Mouse (Mus musculus) lung, postnatal 25 days (tissue): ENCODE measurements around the gene Slc16a1.
"Not testable (repeated sequence)": the region's sequence is repeated elsewhere in the genome, so short reads cannot be mapped to it uniquely, and the experiment has no call there.

ENCODE experiments used
- DNase-seq: peaks from one replicate; pipeline ENCODE4 v3.0.0; 2022; ENCODE audit warnings: low spot score

The Slc16a1 gene

DNA sequence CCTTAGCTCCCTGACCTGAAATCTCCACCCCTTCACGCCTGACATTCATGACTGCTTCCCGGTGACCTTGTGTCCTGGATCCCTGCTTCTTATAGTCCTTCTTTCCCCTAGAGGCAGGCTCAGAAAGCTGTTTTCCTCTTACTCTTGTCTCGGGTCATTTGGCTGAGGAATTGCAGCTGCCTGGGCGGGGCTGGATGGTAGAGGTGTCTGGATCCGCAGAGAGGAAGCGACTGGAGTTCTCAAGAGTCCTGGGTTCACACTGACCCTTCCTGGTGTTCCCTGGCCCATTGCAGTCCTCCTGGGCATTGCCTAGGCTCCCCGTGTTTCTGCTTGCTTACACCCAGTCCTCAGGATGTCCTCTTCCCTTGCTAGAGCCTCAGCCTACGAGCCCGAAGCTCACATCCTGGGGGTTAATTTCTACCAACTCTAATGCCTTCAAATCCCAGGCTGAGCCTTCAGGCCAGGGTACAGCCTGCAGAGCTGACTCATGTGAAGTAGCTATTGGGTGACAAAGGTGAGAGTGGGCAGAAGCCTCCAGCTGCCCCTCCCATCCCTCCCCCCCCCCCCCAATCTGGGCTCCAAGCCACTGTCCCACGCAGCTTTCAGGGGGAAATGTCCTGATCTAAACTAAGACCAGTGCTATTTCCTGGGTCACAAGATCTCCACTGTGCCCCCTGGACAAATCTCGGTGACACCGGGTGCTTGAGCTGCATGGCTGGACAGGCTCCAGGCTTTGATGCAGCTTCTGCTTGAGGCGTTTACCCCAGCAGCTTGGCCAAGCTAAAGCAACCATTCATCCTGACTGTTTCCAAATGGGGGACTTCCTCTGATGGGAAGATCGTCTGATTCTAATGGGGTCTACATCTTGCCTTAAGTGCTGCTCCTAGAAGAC is 36.1 kb downstream of the Slc16a1 start:
- DNase-seq = peak; percentile 28

DNA sequence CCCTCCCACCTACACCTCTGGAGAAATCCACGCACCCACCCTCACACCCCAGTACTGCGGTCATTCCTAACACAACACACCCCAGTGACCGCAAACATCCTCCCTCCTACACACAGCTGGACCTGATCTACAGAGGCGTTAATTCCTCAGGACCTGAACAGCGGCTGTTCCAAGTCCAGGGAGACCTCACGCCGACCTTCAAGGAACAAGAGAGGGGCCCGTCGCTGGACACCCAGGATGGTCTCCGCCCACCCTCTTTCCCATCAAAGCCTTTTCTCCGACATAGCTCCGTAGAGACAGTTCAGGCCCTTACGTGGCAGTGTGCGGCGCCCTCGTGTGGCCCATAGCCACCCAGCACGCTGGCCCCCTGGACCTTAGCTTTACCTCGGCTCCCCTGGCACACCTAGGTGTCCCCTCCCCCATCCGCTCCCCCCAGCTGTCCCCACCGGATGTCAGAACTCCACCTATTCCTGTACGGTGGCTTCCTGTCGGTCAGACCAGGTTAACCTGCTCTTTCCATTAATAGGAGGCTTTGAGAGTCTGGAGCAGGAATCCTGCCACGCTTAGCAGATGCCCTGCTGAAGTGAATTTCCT is 36.9 kb downstream of the Slc16a1 start:
- DNase-seq = peak; percentile 74

DNA sequence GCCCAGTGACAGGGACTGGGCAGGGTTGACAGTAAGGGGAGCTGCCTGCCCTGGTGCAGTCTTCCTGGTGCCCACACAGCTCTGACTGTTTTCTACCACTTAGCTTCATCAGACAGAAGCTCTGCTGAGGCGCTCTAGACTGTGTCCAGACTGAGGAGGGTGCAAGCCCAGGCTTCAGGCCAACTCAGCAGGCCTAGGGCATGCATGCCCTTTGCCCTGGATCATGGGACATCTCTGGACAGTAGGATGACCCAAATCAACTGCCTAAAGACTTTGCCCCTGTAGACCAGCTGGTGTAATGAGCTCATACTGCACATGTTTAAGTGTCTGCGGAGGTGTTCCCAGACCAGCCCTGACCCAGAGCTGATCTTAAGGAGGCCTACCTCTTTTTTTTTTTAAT is 39.3 kb downstream of the Slc16a1 start:
- DNase-seq = no peak

DNA sequence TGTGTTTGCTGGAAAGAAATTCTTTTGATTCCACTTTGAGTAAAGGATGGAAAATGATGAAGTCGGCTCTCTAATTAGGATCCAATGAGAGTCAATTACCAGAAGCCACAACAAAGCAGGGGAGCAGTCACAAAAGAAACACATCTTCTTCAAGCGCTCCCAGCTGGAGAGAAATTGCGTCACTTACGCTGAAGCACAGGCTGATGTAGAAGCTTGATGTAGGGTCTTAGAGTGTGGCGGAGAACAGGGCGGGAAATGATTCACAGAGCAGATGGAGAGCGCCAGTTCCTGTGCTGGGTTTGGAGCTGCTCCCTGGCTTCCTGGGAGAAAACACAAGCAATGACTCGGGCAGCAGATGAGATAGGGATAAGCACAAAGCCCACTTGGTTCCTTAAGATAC is 40.4 kb downstream of the Slc16a1 start:
- DNase-seq = no peak

DNA sequence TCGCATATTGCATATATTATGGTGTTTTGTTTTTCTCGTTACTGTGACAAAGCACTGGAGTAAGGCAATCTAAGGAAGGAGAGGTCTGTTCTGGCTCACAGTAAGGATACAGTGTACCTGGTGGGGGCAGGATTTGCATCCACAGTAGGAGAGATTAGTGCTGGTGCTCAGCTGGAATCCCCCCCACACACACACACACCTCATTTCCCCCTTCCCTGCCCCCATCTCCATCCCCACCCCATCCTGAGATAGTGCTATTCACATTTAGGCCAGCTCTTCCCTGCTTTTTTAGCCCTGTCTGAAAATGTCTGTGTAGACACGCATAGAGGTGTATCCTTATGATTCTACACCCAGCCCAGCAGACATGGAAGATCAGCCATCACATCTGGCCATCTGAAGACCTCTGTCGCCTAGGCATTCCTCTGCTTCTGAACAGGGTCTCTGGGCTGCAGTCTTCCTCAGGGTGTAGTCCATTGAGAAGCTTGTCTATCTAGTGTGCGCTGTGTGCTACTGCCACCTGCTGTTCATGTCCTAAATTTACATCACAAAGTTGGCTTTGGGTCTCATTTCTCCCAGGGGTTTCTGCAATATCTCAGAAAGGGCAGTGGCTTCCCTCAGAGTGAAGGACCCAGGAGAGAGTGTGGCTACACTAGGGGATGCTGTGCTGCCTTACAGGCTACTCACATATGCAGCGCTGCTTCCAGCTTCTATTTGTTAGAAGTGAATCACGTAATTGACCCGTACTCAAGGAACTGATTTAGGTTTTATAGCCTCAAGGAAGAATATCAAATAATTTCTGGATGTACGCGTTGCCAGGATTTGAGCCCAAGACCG is 44.4 kb downstream of the Slc16a1 start:
- peak; percentile 59 for DNase-seq

DNA sequence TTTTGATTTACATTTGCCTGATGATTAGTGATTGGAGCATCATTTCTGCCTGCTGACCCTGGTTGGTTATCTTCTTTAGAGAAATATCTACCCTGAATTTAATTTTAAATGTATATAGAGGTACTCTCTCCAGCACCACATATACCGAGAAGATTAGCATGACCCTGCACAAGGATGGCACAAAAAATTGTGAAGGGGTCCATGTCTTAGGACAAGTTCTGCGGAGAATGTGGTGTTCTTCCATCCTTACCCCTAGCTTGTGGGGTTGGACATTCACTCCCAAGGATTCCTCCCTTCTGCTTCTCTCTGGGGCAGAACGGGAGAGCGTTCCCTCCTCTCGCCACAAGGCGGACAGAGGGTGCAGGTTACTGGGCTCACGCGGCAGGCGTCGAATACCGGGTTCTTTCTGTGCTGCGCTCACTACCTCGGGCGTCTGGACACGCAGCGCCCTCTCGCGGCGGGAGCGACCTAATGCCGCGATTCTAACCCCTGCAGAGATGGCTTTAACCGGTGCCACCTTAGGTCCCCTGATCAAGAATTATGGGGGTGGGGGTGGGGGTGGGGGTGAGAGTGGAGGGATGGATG is 62.4 kb downstream of the Slc16a1 start:
- DNase-seq = peak; percentile 77

DNA sequence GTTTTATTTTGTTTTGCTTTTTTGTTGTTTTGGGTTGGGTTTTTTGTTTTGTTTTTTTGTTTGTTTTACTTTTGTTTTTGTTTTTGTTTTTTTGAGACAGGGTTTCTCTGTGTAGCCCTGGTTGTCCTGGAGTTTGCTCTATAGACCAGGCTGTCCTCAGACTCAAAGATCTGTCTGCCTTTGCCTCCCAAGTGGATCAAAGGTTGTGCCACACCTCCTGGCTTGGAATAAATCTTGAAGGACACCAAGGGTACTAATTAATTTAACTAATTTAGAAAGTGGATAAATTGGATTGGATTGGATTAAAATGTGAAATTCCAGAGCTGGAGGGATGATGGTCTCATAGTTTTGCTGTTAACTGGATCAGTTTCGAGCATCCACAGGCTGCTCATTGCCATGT is 63.3 kb downstream of the Slc16a1 start:
- DNase-seq = no peak

DNA sequence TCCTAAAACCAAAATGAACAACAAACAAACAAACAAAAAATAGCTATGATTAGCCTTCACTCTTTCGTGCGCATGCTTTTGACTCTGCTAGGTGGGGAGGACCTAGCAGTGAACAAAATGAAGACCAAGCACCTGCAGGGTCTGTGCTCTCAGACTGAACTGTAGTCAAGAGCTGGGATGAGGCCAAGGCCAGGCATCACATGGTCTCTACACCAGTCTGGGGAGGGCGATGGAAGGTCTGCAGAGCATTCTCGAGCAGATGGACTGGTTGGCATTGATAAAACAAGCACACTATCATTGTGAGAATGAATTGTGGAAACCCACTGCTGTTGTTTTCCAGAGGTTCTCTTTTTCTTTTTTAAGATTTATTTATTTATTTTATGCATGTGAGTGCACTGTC is 65.5 kb downstream of the Slc16a1 start:
- DNase-seq = no peak

DNA sequence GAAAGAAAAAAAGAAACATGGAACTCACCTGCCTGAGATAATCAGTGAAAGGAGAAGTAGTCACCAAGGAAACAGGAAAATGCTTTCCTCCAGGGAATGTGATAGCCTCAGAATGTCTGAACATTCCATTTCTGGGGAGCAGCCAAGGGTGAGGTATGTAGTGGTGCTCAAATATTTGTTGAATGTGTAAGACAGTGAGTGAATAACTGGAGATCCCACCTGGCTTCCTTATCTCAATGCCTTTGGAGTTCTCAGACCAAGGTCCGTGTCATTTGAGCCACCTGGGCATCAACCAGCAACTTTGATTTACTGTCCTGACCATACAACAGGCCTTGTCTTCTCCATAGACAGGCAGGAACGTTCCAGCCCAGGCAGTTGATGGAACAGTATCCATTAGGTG is 68.0 kb downstream of the Slc16a1 start:
- peak; percentile 70 for DNase-seq

DNA sequence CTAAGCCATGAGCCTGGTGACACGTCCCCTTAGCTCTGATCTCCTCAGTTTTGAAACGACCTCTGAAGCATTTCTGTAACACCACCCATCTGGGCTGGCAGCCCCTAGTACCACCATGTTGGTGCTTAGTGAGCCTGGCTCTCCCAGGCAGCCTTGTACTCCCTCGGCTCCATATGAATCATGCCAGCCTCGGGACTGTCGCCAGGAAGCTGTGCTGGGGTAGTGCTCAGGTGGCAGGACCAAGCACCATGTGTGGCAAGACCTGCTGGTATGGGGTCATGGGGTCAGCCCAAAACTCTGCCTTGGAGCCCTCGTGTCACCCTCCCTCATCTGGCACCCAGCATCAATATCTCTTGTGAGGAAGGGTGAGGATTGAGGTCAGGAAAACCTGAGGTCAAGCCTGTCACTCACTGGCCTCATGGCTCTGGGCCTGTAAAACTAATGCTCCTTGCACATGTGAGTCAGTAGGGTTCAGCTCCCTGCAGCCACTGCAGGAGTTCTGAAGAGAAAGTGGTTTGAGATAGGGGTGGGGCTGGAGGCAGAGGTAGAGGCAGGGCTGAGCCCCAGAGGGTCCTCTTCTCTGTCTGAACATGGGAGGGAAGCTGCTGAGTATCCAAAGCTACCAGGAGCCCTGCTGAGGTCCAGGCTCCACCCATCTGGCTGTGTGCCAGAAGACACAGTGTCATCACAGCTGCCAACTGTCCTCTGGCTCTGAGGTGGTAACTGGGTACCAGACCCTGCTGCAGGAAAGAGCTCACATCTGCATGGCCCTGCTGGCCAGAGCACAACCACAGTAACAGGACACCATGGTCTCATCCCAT is 68.7 kb downstream of the Slc16a1 start:
- DNase-seq = not testable (repeated sequence)

DNA sequence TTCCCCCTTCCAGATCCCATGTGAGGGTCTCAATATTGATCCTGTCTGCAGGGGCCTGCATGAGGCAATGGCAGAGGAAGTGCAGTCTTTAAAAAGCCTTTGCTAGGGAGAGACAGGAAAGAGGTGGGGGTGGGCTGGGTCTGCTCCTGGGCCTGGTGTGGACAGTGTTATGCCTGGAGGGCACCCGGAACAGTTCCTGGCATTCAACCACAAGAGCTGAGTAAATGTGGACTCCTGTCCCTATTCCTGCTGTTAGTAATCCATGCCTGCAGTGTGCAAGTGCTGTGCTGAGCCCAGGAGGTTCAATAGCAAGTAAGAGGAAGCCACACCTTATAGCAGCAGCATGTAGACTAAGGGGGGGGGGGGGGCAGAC is 69.3 kb downstream of the Slc16a1 start:
- DNase-seq = not testable (repeated sequence)
